Mouse (Mus musculus): ENCODE measurements around the gene Krt18. TPM values are rescaled to one million over a fixed set of nuclear protein-coding genes. Genes with fewer than 3 reads are reported as not detected.

Gene Krt18
- polyA plus RNA-seq, 1 experiment from 2014 or later, result 263 TPM

GRCm38 (mm10) chr15:102006317-102006716 lies 21.7 kb upstream of the Krt18 start:
- WGBS, result 18% methylated on average over 11 of the region's 11 CpGs
- peaks cover 22% of the 10 kb centered on the region for H3K4me1 ChIP-seq (replicated peaks; ENCODE audit: control insufficient read depth, insufficient read depth, low read length)
- peak overlapping the region; percentile 40 for H3K9ac ChIP-seq (ENCODE audit: low read length)
- peak overlapping the region; percentile 77 for H3K27ac ChIP-seq (ENCODE audit: low read length)
- H3K36me3 ChIP-seq (ENCODE audit: control insufficient read depth, insufficient read depth, low read length), result no peaks in the 10 kb centered on the region
- peaks cover 24% of the 10 kb centered on the region for H3K27me3 ChIP-seq (ENCODE audit: control insufficient read depth, insufficient read depth, low read depth, low read length)
- H3K4me3 ChIP-seq (ENCODE audit: low read length), result no peak overlapping the region
- H3K4me2 ChIP-seq (ENCODE audit: low read depth, low read length), result 0 out of 2 replicates have a peak overlapping the region, but pooled peaks have one; percentile 3
- H3K9me3 ChIP-seq (ENCODE audit: control insufficient read depth, low read length), result no peaks in the 10 kb centered on the region
- peak; percentile 45 for ATAC-seq (ENCODE audit: low read depth)

- peak overlapping the region; percentile 77 for H3K27ac ChIP-seq (ENCODE audit: low read length)
- peak overlapping the region; percentile 12; the same call in 1 of the 2 replicates for H3K9ac ChIP-seq (ENCODE audit: low read length)
- ATAC-seq (ENCODE audit: low read depth), result no peak
- H3K4me1 ChIP-seq (replicated peaks; ENCODE audit: control insufficient read depth, insufficient read depth, low read length), result peaks cover 22% of the 10 kb centered on the region
- no peak overlapping the region for H3K4me3 ChIP-seq (ENCODE audit: low read length)
- H3K27me3 ChIP-seq (ENCODE audit: control insufficient read depth, insufficient read depth, low read depth, low read length), result peaks cover 19% of the 10 kb centered on the region
- H3K9me3 ChIP-seq (ENCODE audit: control insufficient read depth, low read length), result no peaks in the 10 kb centered on the region
- H3K4me2 ChIP-seq (ENCODE audit: low read depth, low read length), result no peak overlapping the region
- 49% methylated on average over 12 of the region's 12 CpGs for WGBS
- H3K36me3 ChIP-seq (ENCODE audit: control insufficient read depth, insufficient read depth, low read length), result no peaks in the 10 kb centered on the region
Measured at GRCm38 (mm10) chr15:102007097-102008069, 20.6 kb upstream of the Krt18 start.

- H3K9ac ChIP-seq (ENCODE audit: low read length), result no peak overlapping the region
- 48% methylated on average over 3 of the region's 3 CpGs for WGBS
Measured at GRCm38 (mm10) chr15:102010569-102011245, 17.3 kb upstream of the Krt18 start.

GRCm38 (mm10) chr15:102012260-102012765 lies 15.7 kb upstream of the Krt18 start:
- WGBS, result 52% methylated on average over 4 of the region's 4 CpGs
- no peaks in the 10 kb centered on the region for H3K27me3 ChIP-seq (ENCODE audit: control insufficient read depth, insufficient read depth, low read depth, low read length)
- no peaks in the 10 kb centered on the region for H3K9me3 ChIP-seq (ENCODE audit: control insufficient read depth, low read length)
- H3K4me2 ChIP-seq (ENCODE audit: low read depth, low read length), result no peak overlapping the region
- peaks cover 21% of the 10 kb centered on the region for H3K4me1 ChIP-seq (replicated peaks; ENCODE audit: control insufficient read depth, insufficient read depth, low read length)
- no peak for ATAC-seq (ENCODE audit: low read depth)
- no peaks in the 10 kb centered on the region for H3K36me3 ChIP-seq (ENCODE audit: control insufficient read depth, insufficient read depth, low read length)
- peak overlapping the region; percentile 25; the same call in 1 of the 2 replicates for H3K27ac ChIP-seq (ENCODE audit: low read length)
- H3K4me3 ChIP-seq (ENCODE audit: low read length), result no peak overlapping the region
- H3K9ac ChIP-seq (ENCODE audit: low read length), result no peak overlapping the region

More at GRCm38 (mm10) chr15:102010569-102011245, 17.3 kb upstream of the Krt18 start:
- no peaks in the 10 kb centered on the region for H3K27me3 ChIP-seq (ENCODE audit: control insufficient read depth, insufficient read depth, low read depth, low read length)
- H3K4me3 ChIP-seq (ENCODE audit: low read length), result no peak overlapping the region
- ATAC-seq (ENCODE audit: low read depth), result no peak
- no peaks in the 10 kb centered on the region for H3K9me3 ChIP-seq (ENCODE audit: control insufficient read depth, low read length)
- peaks cover 31% of the 10 kb centered on the region for H3K4me1 ChIP-seq (replicated peaks; ENCODE audit: control insufficient read depth, insufficient read depth, low read length)
- H3K36me3 ChIP-seq (ENCODE audit: control insufficient read depth, insufficient read depth, low read length), result no peaks in the 10 kb centered on the region
- H3K4me2 ChIP-seq (ENCODE audit: low read depth, low read length), result no peak overlapping the region
- no peak overlapping the region for H3K27ac ChIP-seq (ENCODE audit: low read length)

- Histone ChIP-seq H3K27me3 (ENCODE audit: control insufficient read depth, insufficient read depth, low read depth, low read length) (no peaks in the 10 kb centered on the region), H3K9me3 (ENCODE audit: control insufficient read depth, low read length) (no peaks in the 10 kb centered on the region), H3K4me2 (ENCODE audit: low read depth, low read length) (no peak overlapping the region), H3K27ac (ENCODE audit: low read length) (peak overlapping the region; percentile 83), H3K9ac (ENCODE audit: low read length) (no peak overlapping the region), H3K4me3 (ENCODE audit: low read length) (no peak overlapping the region), H3K36me3 (ENCODE audit: control insufficient read depth, insufficient read depth, low read length) (no peaks in the 10 kb centered on the region), H3K4me1 (replicated peaks; ENCODE audit: control insufficient read depth, insufficient read depth, low read length) (peaks cover 17% of the 10 kb centered on the region)
- 19% methylated on average over 2 of the region's 3 CpGs for WGBS
- peak; percentile 49; the same call in 1 of the 2 replicates for ATAC-seq (ENCODE audit: low read depth)
Measured at GRCm38 (mm10) chr15:102013651-102014050, 14.3 kb upstream of the Krt18 start.

GRCm38 (mm10) chr15:102014848-102015247 lies 13.1 kb upstream of the Krt18 start:
- Histone ChIP-seq H3K4me1 (replicated peaks; ENCODE audit: control insufficient read depth, insufficient read depth, low read length) (peaks cover 17% of the 10 kb centered on the region), H3K27me3 (ENCODE audit: control insufficient read depth, insufficient read depth, low read depth, low read length) (no peaks in the 10 kb centered on the region), H3K9me3 (ENCODE audit: control insufficient read depth, low read length) (no peaks in the 10 kb centered on the region), H3K4me2 (ENCODE audit: low read depth, low read length) (no peak overlapping the region), H3K36me3 (ENCODE audit: control insufficient read depth, insufficient read depth, low read length) (no peaks in the 10 kb centered on the region), H3K4me3 (ENCODE audit: low read length) (no peak overlapping the region), H3K27ac (ENCODE audit: low read length) (no peak overlapping the region), H3K9ac (ENCODE audit: low read length) (no peak overlapping the region)
- 28% methylated on average over 2 of the region's 4 CpGs for WGBS
- ATAC-seq (ENCODE audit: low read depth), result no peak

GRCm38 (mm10) chr15:102016096-102016495 lies 11.9 kb upstream of the Krt18 start:
- H3K9me3 ChIP-seq (ENCODE audit: control insufficient read depth, low read length), result no peaks in the 10 kb centered on the region
- no peaks in the 10 kb centered on the region for H3K36me3 ChIP-seq (ENCODE audit: control insufficient read depth, insufficient read depth, low read length)
- ATAC-seq (ENCODE audit: low read depth), result peak; percentile 61
- no peaks in the 10 kb centered on the region for H3K27me3 ChIP-seq (ENCODE audit: control insufficient read depth, insufficient read depth, low read depth, low read length)
- WGBS, result 18% methylated on average over 3 of the region's 3 CpGs
- H3K27ac ChIP-seq (ENCODE audit: low read length), result peak overlapping the region; percentile 96
- H3K9ac ChIP-seq (ENCODE audit: low read length), result peak overlapping the region; percentile 31; the same call in 1 of the 2 replicates
- H3K4me3 ChIP-seq (ENCODE audit: low read length), result no peak overlapping the region
- H3K4me2 ChIP-seq (ENCODE audit: low read depth, low read length), result no peak overlapping the region
- H3K4me1 ChIP-seq (replicated peaks; ENCODE audit: control insufficient read depth, insufficient read depth, low read length), result peaks cover 17% of the 10 kb centered on the region

- Histone ChIP-seq H3K27me3 (ENCODE audit: control insufficient read depth, insufficient read depth, low read depth, low read length) (no peaks in the 10 kb centered on the region), H3K4me3 (ENCODE audit: low read length) (no peak overlapping the region), H3K27ac (ENCODE audit: low read length) (peak overlapping the region; percentile 96), H3K9ac (ENCODE audit: low read length) (peak overlapping the region; percentile 29; the same call in 1 of the 2 replicates), H3K9me3 (ENCODE audit: control insufficient read depth, low read length) (no peaks in the 10 kb centered on the region), H3K36me3 (ENCODE audit: control insufficient read depth, insufficient read depth, low read length) (no peaks in the 10 kb centered on the region), H3K4me1 (replicated peaks; ENCODE audit: control insufficient read depth, insufficient read depth, low read length) (peaks cover 17% of the 10 kb centered on the region), H3K4me2 (ENCODE audit: low read depth, low read length) (no peak overlapping the region)
- 7% methylated on average over 7 of the region's 7 CpGs for WGBS
- ATAC-seq (ENCODE audit: low read depth), result peak; percentile 85
Measured at GRCm38 (mm10) chr15:102016787-102017186, 11.2 kb upstream of the Krt18 start.

All from lung, embryonic 16.5 days (tissue).